Mouse (Mus musculus): ENCODE data around the gene Gata3.

Gata3 gene

DNA sequence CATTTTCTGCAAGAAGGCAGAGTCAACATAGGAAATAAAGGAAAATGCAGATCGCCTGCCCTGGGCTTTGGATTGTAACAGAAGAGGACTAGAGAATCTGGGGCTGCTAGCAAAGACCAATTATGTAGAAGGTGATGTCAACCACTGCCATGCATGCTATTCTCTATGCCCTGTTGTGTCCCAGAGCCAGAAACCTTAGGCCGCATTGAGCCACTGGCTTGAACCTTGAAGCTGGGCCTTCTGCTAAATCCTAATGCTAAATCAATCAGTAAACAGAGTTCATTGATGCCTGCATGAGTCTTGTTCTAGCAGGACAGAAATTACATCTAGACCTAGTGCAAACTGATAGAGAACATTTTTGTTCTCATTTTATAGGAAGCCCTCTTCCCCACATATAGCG lies 3.8 kb downstream of the Gata3 start:
- no peak for DNase-seq (ENCODE audit: low read depth in 1 of 2, low spot score in 2 of 2)

DNA sequence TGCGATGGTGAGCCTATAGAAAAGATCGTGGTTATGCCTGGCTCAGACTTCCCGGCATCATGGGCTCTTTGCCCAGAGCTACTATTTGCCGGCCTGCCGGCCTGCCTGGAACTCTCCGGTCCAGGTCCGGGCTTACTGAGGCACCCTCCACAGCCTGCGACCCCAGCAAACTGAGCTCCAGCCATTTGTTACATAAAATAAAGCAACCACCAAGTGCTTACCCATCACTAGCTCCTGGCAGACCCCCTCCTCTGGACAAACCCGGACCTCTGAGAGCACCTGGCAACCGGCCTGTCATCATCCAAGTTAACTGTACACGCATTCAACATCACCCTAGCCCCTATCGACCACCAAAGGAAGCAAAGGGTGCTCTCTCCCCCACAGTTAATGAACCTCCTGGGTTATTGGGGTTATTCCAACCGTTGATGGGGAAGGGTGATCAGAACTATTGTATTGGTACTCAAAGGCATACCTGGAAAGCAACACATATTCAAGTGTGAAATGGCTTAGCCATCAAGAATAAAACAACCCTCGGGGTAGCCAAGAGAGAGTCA lies 4.5 kb downstream of the Gata3 start:
- no peak for DNase-seq (ENCODE audit: low read depth in 1 of 2, low spot score in 2 of 2)

DNA sequence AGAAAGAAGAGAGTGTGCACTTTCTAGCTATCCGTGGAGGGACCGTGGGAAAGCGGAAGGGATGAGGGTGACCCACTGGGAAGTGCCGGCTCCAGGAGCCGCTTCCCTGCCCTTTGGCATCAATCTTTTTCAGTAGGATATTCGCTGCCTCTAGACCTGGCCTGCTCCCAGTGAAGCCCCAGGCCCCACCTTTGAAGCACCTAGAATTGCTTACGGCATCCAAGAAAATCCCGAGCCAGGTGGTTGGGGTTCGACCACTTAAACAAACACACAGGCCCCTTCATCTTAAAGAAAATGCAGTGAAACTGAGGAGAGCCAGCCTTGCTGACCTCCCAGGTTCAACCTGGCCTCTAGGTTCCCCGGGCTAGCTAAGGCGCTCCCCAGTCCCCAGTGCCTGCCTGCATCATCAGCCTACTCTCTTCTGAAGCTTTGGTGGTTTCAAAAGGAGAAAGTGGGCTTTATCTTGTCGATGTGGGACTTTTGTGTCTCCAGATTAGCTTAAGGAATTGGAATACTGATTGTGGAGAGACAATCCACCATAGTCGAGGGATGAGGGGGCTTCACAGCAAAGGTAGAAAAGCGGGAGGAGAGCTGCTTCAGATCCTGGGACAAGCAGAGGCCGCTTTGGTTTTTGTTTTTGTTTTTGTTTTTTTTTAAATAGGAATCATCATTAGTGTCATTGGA lies 5.2 kb downstream of the Gata3 start:
- no peak for DNase-seq (ENCODE audit: low read depth in 1 of 2, low spot score in 2 of 2)

DNA sequence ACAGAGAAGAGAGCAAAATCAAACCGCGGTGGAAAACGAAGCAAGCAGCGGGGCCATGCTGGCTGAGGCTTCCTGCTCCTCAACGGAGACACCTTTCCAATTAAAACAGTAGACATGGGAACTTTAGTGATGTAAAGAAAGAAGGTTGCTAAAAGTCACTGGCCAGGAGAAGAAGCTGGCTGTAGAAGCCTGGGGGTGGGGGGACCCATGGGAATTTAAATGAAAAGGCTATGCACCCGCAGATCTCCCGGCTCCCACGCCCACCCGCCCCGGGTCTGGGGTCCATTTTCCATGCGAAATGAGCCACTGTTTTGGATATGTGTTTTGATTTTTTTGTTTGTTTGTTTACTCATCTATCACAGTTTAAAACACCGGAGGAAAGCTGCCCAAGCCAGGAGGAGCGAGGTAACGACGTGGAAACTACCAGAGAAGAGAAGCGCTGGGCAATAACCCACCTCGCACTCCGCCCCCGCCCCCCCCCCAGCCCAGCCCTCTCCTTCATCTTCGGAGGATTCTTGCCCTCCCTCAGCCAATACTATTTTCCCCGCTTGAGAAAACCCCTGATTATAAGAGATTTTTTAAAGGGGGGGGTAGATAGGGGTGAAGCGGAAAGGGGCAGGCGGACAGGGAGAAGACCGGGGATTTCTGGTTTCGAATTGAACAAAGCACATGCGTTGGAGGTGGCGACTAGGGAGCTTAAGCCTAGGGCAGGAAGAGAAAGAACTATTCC lies 5.9 kb downstream of the Gata3 start:
- no peak for DNase-seq (ENCODE audit: low read depth in 1 of 2, low spot score in 2 of 2)

DNA sequence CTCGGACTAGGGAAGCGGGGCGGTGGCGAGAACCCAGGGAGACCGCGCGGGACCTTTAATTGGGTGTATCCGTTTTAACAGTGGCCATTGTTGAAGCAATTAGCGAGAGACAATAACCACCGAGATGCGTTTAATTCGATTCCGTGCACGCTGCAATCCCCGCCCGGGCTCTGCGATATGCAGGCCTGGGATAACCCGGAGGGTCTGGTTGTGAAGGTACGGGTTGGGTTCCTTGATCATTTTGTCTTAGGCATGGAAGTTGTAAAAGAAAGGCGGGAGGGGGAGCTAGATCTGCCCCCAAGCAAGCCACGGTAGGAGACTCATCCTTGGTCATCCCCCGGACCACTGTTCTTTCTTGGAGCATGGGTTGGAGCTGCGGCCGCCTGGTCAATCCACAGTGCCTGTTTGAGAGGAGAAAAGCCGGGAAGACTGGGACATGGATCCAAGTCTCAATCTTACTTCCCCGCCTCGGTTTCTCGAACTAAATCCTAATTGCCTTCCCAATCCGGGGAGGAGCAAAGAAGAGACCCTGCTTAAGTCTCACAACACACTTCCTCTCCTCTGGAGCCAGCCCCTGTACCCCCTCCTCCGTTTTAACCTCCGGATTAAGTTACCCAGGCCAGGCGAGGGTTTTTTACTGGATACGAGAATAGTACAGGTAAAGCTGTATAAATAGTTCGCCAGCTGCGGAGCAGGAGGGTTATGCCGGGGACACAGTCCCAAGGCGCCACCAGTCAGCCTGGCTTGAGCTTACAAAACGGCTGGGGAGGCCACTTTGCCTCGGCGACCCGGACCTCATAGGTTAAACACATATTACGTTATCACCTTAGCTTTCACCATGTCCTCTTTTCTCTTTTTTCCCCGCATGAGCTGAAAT lies 6.7 kb downstream of the Gata3 start:
- DNase-seq (ENCODE audit: low read depth in 1 of 2, low spot score in 2 of 2) = no peak

DNA sequence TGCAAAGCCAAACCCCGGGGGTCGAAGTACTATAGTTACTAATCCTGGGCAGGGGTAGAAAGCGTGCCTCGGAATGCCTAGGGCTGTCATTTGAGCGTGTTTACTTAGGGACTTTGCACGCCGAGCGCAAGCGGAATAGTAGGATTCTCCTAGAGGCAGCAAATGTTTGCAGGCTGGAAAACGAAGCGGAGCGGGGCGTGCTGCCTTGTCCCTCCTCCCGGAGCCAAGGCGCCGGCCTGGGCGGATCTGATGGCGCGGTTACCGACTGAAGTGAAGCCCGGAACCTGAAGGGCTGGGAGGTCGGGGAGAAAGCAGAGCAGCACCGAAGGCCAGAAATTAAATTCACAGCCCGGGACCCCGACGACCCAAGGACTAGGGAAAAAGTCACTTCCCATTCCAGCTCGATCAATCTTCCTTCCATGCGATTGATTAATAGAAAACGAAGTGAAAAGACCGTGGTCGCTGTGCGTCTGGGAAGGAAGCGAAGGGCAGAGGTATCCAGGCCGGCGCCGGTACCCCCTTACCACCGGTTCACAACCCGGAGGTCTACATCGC lies 7.4 kb downstream of the Gata3 start:
- no peak for DNase-seq (ENCODE audit: low read depth in 1 of 2, low spot score in 2 of 2)

DNA sequence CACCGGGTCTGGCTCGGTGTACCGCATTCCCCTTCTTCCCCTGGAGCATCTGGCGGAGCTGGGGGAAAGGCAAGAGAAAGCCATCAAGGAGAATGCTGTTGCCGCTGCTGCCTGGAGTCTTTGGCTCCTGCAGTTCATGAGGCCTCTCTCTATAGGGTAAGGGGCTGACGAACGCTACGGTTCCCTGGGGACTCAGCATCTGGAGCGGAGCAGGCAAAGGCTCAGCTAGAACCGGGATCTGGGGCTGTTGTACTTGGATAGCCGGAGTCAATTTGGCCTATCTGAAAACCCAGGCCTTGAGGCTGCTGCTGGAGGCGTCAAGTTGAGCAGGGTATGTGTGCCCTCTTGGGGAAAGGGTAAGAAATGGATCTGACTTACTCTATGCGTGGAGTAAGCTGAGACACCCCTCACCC lies 8.2 kb downstream of the Gata3 start:
- no peak for DNase-seq (ENCODE audit: low read depth in 1 of 2, low spot score in 2 of 2)

DNA sequence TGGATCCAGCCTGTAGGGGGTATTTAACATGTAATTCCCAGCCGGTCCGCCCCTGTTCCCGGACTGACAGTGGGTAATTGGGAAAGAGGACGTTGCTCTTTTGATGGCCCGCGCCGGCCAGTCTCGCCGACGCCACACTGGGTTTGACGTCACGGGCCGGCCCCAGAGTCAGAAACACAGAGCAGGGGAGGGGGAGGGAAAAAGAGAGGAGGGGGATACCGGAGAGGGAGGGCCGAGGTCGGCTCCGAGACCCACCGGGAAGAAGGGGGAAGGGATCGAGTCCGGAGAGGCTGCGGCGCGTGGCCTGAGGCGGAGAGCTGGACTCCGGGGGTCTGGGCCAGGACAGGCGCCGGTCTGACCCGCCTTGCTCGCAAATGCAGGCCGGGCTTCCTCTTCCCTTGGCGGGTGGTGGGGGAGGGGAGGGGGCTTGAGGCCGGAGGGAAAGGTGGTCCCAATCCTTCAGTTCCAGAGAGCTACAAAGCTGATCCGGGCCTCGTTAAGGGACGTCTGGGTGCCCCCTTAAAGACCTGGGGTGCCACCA lies 8.7 kb downstream of the Gata3 start, which contains the start of gene 4930412O13Rik:
4930412O13Rik (plus strand) TSS at position 202 of the 541 bp plus-strand sequence.
- DNase-seq (ENCODE audit: low read depth in 1 of 2, low spot score in 2 of 2) = no peak

DNA sequence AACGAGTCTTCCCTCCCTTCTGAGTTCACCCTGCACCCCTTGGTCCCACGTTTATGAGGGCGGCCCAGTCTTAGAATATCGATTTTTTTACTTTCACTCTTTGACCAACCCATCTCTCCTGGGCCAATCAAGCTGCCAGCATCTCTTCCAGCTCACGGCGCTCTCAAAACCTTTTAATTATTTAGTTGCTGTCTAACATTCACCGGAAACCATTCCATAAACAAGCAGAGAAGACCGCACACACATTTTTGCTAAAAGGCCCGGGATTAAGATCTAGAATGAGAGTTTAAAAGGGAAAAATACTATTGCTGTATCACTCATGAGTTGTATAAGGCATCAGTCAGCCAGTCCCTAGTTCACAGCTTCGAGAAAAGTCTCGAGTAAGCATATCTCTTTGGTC lies 9.6 kb downstream of the Gata3 start:
- DNase-seq (ENCODE audit: low read depth in 1 of 2, low spot score in 2 of 2) = no peak

DNA sequence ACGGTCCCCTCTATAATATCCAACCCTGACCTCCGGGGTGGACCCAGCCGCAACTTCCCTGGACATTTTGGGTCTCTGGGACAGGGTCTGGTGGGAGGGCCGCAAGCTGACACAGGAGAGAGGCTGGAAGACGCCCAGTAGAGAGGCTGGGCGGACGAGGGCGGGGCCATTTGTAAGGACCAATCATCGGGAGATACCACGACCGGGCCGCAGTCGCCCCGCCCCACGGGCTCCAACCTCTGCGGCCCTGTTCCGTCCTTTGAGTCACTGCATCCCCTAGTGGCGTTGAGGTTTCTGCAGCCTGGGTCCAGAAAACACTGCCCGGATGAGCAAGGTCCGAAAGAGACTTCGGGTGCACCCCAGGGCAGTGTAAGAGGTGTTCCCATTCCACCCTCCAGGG lies 10.3 kb downstream of the Gata3 start:
- DNase-seq (ENCODE audit: low read depth in 1 of 2, low spot score in 2 of 2) = peak; percentile 60 to 78

DNA sequence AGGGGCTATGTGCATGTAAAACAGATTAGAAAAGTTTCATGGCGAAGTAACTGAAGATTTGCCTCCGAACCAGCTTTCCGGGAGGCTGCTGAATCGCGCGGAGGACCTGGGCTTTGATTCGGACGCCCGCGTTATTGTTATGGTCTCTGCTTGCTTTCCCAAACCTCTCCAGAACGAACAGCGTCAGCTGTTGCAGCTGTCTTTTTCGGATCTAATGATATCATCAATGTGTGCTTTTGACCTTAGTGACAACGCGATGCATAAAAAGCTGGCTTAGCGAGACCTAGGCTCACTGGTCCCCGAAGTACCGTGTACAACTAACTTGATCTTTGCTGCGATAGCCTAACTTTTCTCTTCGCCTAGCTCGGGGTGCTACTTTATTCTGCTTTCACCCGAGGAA lies 10.7 kb downstream of the Gata3 start:
- DNase-seq (ENCODE audit: low read depth in 1 of 2, low spot score in 2 of 2) = no peak

DNA sequence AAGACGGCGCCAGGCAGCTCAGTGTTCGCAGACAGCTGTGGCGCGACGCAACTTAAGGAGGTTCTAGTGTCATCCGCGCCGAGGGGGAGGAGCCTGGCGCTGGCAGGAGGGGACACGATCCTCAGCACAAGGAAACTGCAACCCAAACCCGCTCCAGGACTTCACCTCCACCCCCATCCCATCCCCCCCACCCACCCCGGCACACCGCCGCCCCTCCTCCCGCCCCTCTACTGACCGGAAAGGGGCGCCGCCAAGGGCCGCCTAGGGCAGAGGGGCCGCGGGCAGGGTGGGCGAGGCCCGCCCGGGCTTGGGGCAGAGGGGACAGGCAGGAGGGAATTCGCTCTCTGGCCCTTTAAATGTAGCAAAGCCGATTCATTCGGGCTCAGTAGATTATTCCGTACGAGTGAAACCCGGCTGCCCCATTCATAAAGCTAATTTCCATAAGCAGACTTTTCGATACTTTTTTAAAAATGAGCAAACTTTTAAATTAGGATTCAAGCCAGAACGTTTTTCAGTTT lies 11.2 kb downstream of the Gata3 start:
- no peak for DNase-seq (ENCODE audit: low read depth in 1 of 2, low spot score in 2 of 2)

DNA sequence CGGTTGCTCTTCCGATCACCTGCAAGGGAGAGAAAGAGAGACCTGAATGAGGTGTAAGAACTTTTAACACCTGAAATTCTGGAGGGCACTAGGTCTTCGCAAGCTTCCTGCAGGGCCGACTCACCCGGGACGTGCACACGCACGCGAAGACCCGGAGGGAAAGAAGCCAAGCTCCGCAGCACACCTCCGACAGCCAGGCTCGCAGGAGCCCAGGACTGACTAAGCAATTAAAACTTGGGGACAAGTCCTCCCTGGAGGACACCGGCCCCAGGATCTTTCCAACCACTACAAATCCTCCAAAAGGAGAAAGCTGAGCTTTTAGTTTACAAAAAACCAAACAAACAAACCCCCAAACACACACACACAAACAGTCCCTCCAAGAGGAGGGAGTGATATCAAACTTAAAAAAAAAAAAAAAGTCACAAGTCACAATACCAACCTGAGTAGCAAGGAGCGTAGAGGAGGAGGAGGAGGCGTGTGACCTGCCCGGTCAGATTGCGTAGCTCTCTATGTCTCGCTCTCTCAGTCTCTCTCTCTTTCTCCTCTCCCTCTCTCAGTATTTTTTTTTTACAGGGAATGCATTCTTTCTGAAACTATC lies 11.8 kb downstream of the Gata3 start:
- no peak for DNase-seq (ENCODE audit: low read depth in 1 of 2, low spot score in 2 of 2)

DNA sequence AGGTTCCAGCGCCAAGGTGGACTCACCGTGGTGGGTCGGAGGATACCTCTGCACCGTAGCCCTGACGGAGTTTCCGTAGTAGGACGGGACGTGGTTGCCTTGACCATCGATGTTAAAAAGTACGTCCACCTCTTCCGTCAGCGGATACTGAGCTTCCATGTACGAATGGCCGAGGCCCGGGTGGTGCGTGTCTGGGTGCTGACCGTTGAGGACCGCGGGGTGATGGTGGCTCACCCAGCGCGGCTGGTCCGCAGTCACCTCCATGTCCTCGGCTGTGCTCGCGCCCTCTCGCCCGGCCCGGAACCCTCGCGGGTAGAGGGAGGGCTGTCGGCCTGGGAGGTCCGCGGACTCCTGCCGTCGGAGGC lies 12.5 kb downstream of the Gata3 start:
- no peak for DNase-seq (ENCODE audit: low read depth in 1 of 2, low spot score in 2 of 2)

DNA sequence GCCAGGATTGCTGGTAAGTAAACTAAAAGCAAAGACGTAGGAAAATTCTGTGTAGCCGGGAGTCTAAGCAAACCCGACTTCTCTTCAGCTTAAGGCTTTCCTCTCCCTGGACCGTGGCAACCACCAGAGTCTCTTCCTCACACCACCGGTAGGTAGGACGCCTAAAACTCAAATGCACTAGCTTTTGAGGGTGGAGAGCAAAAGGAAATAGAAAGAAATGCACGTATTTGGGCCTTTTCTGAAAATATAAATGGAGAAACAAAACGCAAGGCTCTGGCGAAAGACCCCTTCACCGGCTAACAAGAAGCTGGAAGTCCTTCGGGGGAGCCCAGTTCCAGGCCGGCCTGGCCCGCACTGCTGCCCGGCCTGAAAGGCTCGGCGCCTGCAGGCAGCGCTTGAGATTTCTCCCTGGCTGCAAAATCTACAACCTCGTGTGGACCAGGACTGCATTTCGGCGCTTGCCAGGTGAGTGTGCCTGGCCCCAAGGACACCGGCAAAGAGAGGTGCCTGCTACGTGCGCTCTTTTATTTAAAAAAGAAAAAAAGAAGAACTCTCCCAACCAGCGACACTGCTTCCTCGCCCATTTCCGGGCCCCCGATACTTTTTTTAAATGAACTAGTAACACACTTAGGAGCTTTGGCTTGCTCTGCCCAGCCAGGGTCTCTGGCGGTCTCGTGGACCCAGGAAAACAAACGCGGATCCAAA lies 13.1 kb downstream of the Gata3 start:
- DNase-seq (ENCODE audit: low read depth in 1 of 2, low spot score in 2 of 2) = no peak

DNA sequence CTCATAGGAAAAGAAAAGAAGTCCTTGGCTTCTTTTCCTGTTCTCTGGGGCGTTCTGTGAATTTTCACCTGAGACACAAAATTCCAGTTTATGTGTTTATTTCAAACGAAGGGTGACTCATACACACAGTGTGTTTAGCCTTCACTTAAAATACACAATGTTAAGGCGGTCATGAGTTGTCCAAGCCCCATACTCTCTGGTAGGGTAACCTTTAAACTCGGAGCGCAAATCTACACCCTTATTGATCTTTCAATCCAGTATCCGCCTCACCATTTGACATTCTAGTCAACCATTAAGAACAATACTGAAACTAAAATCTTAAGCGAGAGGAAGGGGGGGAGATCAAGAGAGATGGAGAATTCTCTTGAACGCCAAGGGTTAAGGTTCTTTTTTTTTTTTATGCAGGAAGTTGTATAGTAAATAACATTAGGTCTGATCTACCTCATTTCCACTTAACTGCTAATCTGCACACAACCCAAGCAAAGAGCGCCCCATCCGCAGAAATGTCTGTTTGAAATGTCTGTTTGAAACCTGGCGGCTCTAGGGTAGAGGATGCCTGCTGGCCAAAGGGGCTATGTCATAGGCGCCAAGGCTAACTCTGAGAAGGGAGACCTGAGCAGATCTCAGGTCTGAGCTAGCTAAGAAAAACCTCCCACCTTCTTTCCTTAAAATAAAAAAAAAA lies 14.0 kb downstream of the Gata3 start:
- DNase-seq (ENCODE audit: low read depth in 1 of 2, low spot score in 2 of 2) = no peak

DNA sequence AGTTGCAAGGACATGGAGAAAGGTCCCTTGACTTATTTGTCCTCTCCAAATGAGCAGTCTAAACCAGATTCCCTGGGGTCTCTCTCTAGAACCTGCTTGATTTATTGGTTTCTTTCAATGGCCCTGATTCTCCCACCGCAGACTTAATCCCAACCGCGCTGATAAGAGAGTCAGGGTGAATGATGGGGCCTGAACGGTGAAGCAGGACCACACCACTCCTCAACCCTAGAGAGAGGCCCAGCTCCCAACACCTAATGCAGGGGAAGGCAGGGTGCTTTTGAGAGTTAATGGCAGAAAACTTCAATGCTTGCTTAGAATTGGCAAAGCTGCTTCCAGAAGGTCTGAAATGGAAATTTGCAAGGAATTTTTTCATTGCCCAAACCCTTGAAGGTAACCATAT lies 14.6 kb downstream of the Gata3 start:
- no peak for DNase-seq (ENCODE audit: low read depth in 1 of 2, low spot score in 2 of 2)

DNA sequence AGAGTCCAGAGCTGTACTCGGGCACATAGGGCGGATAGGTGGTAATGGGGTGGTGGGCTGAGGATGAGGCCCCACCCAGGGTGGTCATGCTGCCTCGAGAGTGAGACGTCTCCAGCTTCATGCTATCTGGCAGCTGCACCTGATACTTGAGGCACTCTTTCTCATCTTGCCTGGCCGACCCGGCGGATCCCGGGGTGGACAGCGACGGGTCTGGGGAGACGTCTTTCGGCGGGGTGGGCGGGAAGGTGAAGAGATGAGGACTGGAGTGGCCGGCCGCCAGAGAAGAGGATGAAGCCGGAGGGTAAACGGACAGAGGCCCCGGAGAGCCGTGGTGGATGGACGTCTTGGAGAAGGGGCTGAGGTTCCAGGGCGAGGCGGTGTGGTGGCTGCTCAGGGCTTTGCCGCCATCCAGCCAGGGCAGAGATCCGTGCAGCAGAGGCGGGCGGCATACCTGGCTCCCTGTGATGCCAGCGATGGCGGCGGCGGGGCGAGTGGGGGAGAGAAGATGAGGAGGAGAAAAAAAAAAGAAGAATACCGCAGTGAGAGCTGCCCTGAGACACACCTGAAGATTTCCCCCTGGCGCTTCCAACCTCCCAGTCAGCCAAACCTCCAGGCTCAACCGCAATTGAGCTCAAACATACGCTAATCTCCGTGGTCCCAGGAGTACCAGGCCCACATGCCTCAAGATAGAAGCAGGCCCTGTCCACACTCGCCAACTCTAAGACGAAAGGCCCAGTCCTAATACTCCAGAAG lies 15.2 kb downstream of the Gata3 start:
- DNase-seq (ENCODE audit: low read depth in 1 of 2, low spot score in 2 of 2) = no peak

DNA sequence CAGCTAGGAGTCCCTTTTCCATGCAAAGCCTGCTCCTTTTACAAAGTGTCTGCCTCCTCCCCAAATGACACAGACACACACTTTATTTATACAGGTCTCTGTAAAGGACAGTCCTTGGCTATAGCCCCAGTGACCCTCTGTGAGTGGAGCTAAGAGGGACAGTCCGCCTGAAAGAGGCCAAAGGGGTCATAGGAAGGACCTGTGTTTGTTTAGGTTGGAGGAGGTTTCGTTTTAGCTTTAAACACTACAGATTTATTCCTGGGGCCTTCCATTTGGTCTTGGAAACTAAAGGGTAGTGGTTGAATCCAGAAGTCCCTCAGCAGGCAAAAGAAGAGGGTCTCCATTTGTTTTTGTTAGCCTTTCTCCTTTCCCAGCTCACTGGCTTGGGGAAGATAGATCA lies 16.1 kb downstream of the Gata3 start:
- DNase-seq (ENCODE audit: low read depth in 1 of 2, low spot score in 2 of 2) = no peak
